ENCODE assay signal across 32 mouse cellular contexts in the genomic region with DNA sequence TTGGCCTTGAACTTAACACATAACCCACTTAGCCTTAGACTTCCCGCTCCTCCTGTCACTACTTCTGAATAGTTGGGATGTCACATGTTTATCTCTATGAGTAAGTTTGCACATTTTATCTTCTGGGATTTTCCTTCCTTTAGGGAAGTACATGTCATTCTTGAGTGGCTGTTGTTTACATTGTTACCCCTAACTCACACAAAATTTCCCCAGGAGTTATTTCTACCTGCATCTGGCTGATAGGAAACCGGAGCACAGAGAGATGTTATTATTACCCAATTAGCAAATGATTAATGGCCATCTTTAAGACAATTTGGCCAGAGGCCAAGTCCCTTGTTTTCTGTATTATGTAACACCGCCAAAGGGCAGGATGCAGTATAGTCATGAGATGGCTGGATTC.
DNase-seq lines count a peak whose midpoint lies in the region; ATAC-seq and TF ChIP-seq lines count a peak whose summit lies in the region.
"Had no signal": no experiment of that assay in that cellular context is flagged by ENCODE, and none has a peak within 500 bp of the region (broad histone marks: within the 10 kb centered on the region; RNA-seq: fewer than 3 reads in every experiment).

No protein-coding gene starts in this region.

- no peak for ATAC-seq in hindbrain, embryonic 14.5 days (ENCODE audit: low FRiP score)
- ATAC-seq in hindbrain, embryonic 13.5 days (ENCODE audit: low FRiP score) = no peak
- peak; percentile 49 for ATAC-seq in liver, postnatal 0 days
- no peak for ATAC-seq in midbrain, postnatal 0 days (ENCODE audit: low FRiP score)
- ATAC-seq in midbrain, embryonic 14.5 days (ENCODE audit: low FRiP score, low TSS enrichment) = no peak
- ATAC-seq: activated CD4-positive, CD25-positive, alpha-beta regulatory T cell, adult 4 months; forebrain, embryonic 15.5 days; intestine, embryonic 15.5 days; midbrain, embryonic 16.5 days had no signal

- no peak overlapping the region for H3K4me3 ChIP-seq in heart, embryonic 10.5 days
- H3K4me3 ChIP-seq in hindbrain, embryonic 14.5 days (replicated peaks; ENCODE audit: low read length) = no peak overlapping the region
- H3K4me3 ChIP-seq in hindbrain, embryonic 13.5 days = no peak overlapping the region
- no peak overlapping the region for H3K4me3 ChIP-seq in liver, postnatal 0 days (ENCODE audit: low read depth, low read length)
- no peak overlapping the region for H3K4me3 ChIP-seq in midbrain, postnatal 0 days (ENCODE audit: low read depth, low read length)
- no peak overlapping the region for H3K4me3 ChIP-seq in midbrain, embryonic 14.5 days (replicated peaks; ENCODE audit: low read depth, low read length)
- H3K4me3 ChIP-seq: embryonic facial prominence, embryonic 13.5 days; forebrain, embryonic 10.5 days; forebrain, embryonic 15.5 days; gastrocnemius, adult 2 months; hindbrain, embryonic 15.5 days; intestine, embryonic 15.5 days; midbrain, embryonic 10.5 days; myocyte; neural tube, embryonic 12.5 days had no signal

- 63% methylated on average over 3 of the region's 3 CpGs for WGBS in heart, embryonic 10.5 days
- WGBS in hindbrain, embryonic 14.5 days = 63% methylated on average over 3 of the region's 3 CpGs
- WGBS in hindbrain, embryonic 13.5 days = 63% methylated on average over 3 of the region's 3 CpGs
- WGBS in liver, postnatal 0 days (ENCODE audit: insufficient replicate concordance) = 49% methylated on average over 3 of the region's 3 CpGs
- WGBS in midbrain, postnatal 0 days = 85% methylated on average over 3 of the region's 3 CpGs
- 86% methylated on average over 3 of the region's 3 CpGs for WGBS in midbrain, embryonic 14.5 days

- DNase-seq in heart, adult 11 months = peak; percentile 15
- no peak for DNase-seq in heart, embryonic 10.5 days (ENCODE audit: low spot score)
- peak; percentile 58 for DNase-seq in hindbrain, embryonic 14.5 days (ENCODE audit: low spot score)
- DNase-seq in liver, postnatal 0 days = no peak
- DNase-seq in liver = no peak
- DNase-seq in midbrain, postnatal 0 days (ENCODE audit: low spot score) = peak; percentile 14
- DNase-seq in midbrain, embryonic 14.5 days = no peak
- DNase-seq: adrenal gland, adult 2 months; adrenal gland, postnatal 36 days; cerebellum, adult 18-20 months; cerebellum, postnatal 10 days; gastrocnemius, adult 2 months; gastrocnemius, postnatal 36 days; heart, postnatal 4 days; kidney, adult 8-10 months; kidney, postnatal 14 days; lung, adult 18-20 months; thymus, adult 2 months; thymus, postnatal 36 days had no signal

- peak; percentile 68; the same call in 1 of the 2 replicates for TF ChIP-seq EP300 in liver, postnatal 0 days (IDR thresholded peaks at IDR 0.05; ENCODE audit: low read depth)

- H3K27me3 ChIP-seq in heart, embryonic 10.5 days (ENCODE audit: insufficient read depth, poor library complexity, severe bottlenecking) = no peaks in the 10 kb centered on the region
- H3K27me3 ChIP-seq in hindbrain, embryonic 14.5 days (ENCODE audit: control insufficient read depth, insufficient read depth, low read length) = no peaks in the 10 kb centered on the region
- H3K27me3 ChIP-seq in hindbrain, embryonic 13.5 days = no peaks in the 10 kb centered on the region
- no peaks in the 10 kb centered on the region for H3K27me3 ChIP-seq in liver, postnatal 0 days (ENCODE audit: insufficient read depth, low read length)
- no peaks in the 10 kb centered on the region for H3K27me3 ChIP-seq in midbrain, postnatal 0 days (ENCODE audit: insufficient read depth, low read length)
- H3K27me3 ChIP-seq in midbrain, embryonic 14.5 days (ENCODE audit: control insufficient read depth, insufficient read depth, low read length) = no peaks in the 10 kb centered on the region
- H3K27me3 ChIP-seq: CH12.LX; embryonic facial prominence, embryonic 13.5 days; forebrain, embryonic 15.5 days; hindbrain, embryonic 15.5 days; intestine, embryonic 15.5 days; neural tube, embryonic 12.5 days had no signal

- no peak overlapping the region for H3K9ac ChIP-seq in hindbrain, embryonic 14.5 days
- H3K9ac ChIP-seq in hindbrain, embryonic 13.5 days = no peak overlapping the region
- no peak overlapping the region for H3K9ac ChIP-seq in liver, postnatal 0 days (replicated peaks)
- H3K9ac ChIP-seq in midbrain, postnatal 0 days (replicated peaks; ENCODE audit: low read length, poor library complexity, severe bottlenecking) = no peak overlapping the region
- H3K9ac ChIP-seq in midbrain, embryonic 14.5 days (replicated peaks; ENCODE audit: low read length) = no peak overlapping the region
- H3K9ac ChIP-seq: embryonic facial prominence, embryonic 13.5 days; forebrain, embryonic 15.5 days; hindbrain, embryonic 15.5 days; intestine, embryonic 15.5 days; neural tube, embryonic 12.5 days had no signal

- H3K4me2 ChIP-seq in hindbrain, embryonic 14.5 days (replicated peaks) = no peak overlapping the region
- no peak overlapping the region for H3K4me2 ChIP-seq in hindbrain, embryonic 13.5 days
- no peak overlapping the region for H3K4me2 ChIP-seq in liver, postnatal 0 days (ENCODE audit: low read depth, low read length)
- H3K4me2 ChIP-seq in midbrain, postnatal 0 days (ENCODE audit: low read depth, low read length, poor library complexity, severe bottlenecking) = no peak overlapping the region
- no peak overlapping the region for H3K4me2 ChIP-seq in midbrain, embryonic 14.5 days (ENCODE audit: low read length)
- H3K4me2 ChIP-seq: embryonic facial prominence, embryonic 13.5 days; forebrain, embryonic 15.5 days; heart, embryonic 11.5 days; hindbrain, embryonic 15.5 days; intestine, embryonic 15.5 days; neural tube, embryonic 12.5 days had no signal

- no peaks in the 10 kb centered on the region for H3K4me1 ChIP-seq in heart, embryonic 10.5 days
- H3K4me1 ChIP-seq in hindbrain, embryonic 14.5 days (replicated peaks; ENCODE audit: control insufficient read depth, insufficient read depth, low read length) = no peaks in the 10 kb centered on the region; the same call in 1 of the 2 replicates
- peaks cover 8% of the 10 kb centered on the region; the same call in 1 of the 2 replicates for H3K4me1 ChIP-seq in hindbrain, embryonic 13.5 days (replicated peaks)
- no peaks in the 10 kb centered on the region for H3K4me1 ChIP-seq in liver, postnatal 0 days (ENCODE audit: insufficient read depth)
- no peaks in the 10 kb centered on the region for H3K4me1 ChIP-seq in midbrain, postnatal 0 days (ENCODE audit: insufficient read depth, low read length)
- 0 out of 2 replicates have a peak, but pooled peaks cover 4% of the 10 kb centered on the region for H3K4me1 ChIP-seq in midbrain, embryonic 14.5 days (ENCODE audit: control insufficient read depth, insufficient read depth, low read length)
- H3K4me1 ChIP-seq: forebrain, embryonic 10.5 days; forebrain, embryonic 15.5 days; intestine, embryonic 15.5 days; neural tube, embryonic 12.5 days had no signal

- H3K27ac ChIP-seq in heart, embryonic 10.5 days = no peak overlapping the region
- no peak overlapping the region for H3K27ac ChIP-seq in hindbrain, embryonic 14.5 days
- no peak overlapping the region for H3K27ac ChIP-seq in hindbrain, embryonic 13.5 days
- H3K27ac ChIP-seq in liver, postnatal 0 days (ENCODE audit: low read depth) = no peak overlapping the region
- H3K27ac ChIP-seq in midbrain, postnatal 0 days (ENCODE audit: low read depth, low read length) = no peak overlapping the region
- H3K27ac ChIP-seq in midbrain, embryonic 14.5 days (replicated peaks; ENCODE audit: low read depth, low read length) = no peak overlapping the region
- H3K27ac ChIP-seq: embryonic facial prominence, embryonic 13.5 days; forebrain, embryonic 10.5 days; forebrain, embryonic 15.5 days; gastrocnemius, adult 2 months; hindbrain, embryonic 15.5 days; intestine, embryonic 15.5 days; midbrain, embryonic 10.5 days; neural tube, embryonic 12.5 days had no signal

- no peak for TF ChIP-seq CTCF in liver, postnatal 0 days (IDR thresholded peaks at IDR 0.05; ENCODE audit: low read depth)
- no peak for TF ChIP-seq CTCF in midbrain, postnatal 0 days (IDR thresholded peaks at IDR 0.05)

- no peaks in the 10 kb centered on the region for H3K36me3 ChIP-seq in heart, embryonic 10.5 days
- no peaks in the 10 kb centered on the region for H3K36me3 ChIP-seq in hindbrain, embryonic 14.5 days (replicated peaks; ENCODE audit: control insufficient read depth, insufficient read depth)
- no peaks in the 10 kb centered on the region for H3K36me3 ChIP-seq in hindbrain, embryonic 13.5 days
- no peaks in the 10 kb centered on the region for H3K36me3 ChIP-seq in liver, postnatal 0 days (replicated peaks; ENCODE audit: insufficient read depth, low read length)
- H3K36me3 ChIP-seq in midbrain, postnatal 0 days (ENCODE audit: insufficient read depth, low read length) = no peaks in the 10 kb centered on the region
- H3K36me3 ChIP-seq in midbrain, embryonic 14.5 days (ENCODE audit: control insufficient read depth, insufficient read depth, low read length) = no peaks in the 10 kb centered on the region
- H3K36me3 ChIP-seq: embryonic facial prominence, embryonic 13.5 days; forebrain, embryonic 10.5 days; forebrain, embryonic 15.5 days; hindbrain, embryonic 15.5 days; intestine, embryonic 15.5 days; midbrain, embryonic 10.5 days; neural tube, embryonic 12.5 days had no signal

- H3K9me3 ChIP-seq in heart, embryonic 10.5 days = no peaks in the 10 kb centered on the region
- no peaks in the 10 kb centered on the region for H3K9me3 ChIP-seq in hindbrain, embryonic 14.5 days (ENCODE audit: control insufficient read depth, low read length)
- H3K9me3 ChIP-seq in hindbrain, embryonic 13.5 days = no peaks in the 10 kb centered on the region
- no peaks in the 10 kb centered on the region for H3K9me3 ChIP-seq in liver, postnatal 0 days (ENCODE audit: low read length)
- H3K9me3 ChIP-seq in midbrain, postnatal 0 days (ENCODE audit: low read length) = no peaks in the 10 kb centered on the region
- no peaks in the 10 kb centered on the region for H3K9me3 ChIP-seq in midbrain, embryonic 14.5 days (ENCODE audit: control insufficient read depth, low read length)
- H3K9me3 ChIP-seq: embryonic facial prominence, embryonic 13.5 days; forebrain, embryonic 10.5 days; forebrain, embryonic 15.5 days; hindbrain, embryonic 15.5 days; intestine, embryonic 15.5 days; midbrain, embryonic 10.5 days; neural tube, embryonic 12.5 days had no signal

Comparison
In these comparisons a context has a peak if more than half of its experiments do, and no peak if none do; other contexts are left out.
1. DNase-seq: peak in heart, adult 11 months (single experiment), hindbrain, embryonic 14.5 days (single experiment) and midbrain, postnatal 0 days (single experiment); none in heart, embryonic 10.5 days (single experiment), liver, postnatal 0 days (single experiment), liver (single experiment) and midbrain, embryonic 14.5 days (single experiment).